Mouse (Mus musculus) heart, postnatal 0 days (tissue): Measurements from ENCODE around the gene Efcab11.

Experiments used
- CTCF ChIP-seq: IDR thresholded peaks from 2 replicates; pipeline ENCODE4 v1.5.1; 2016; ENCODE audit warnings: antibody characterized with exemption, control low read depth, low read depth
- EP300 ChIP-seq: IDR thresholded peaks from 2 replicates; pipeline ENCODE4 v1.6.1; 2016; ENCODE audit warnings: antibody characterized with exemption, low read depth

- no peak for TF ChIP-seq CTCF
- TF ChIP-seq EP300: no peak
Observed at GRCm38 (mm10) chr12:99648781-99649180, 235.5 kb downstream of the Efcab11 start.
